Mouse (Mus musculus): Measurements from ENCODE around the gene 2310011J03Rik.
"Not testable (repeated sequence)": the region's sequence is repeated elsewhere in the genome, so short reads cannot be mapped to it uniquely, and the experiment has no call there.

Gene 2310011J03Rik

GRCm38 (mm10) chr10:80320340-80320760 lies at the start of gene 2310011J03Rik:
2310011J03Rik (minus strand) TSS chr10:80320537.
- DNase-seq (ENCODE audit: extremely low read depth, low read depth, low spot score) = no peak

DNA sequence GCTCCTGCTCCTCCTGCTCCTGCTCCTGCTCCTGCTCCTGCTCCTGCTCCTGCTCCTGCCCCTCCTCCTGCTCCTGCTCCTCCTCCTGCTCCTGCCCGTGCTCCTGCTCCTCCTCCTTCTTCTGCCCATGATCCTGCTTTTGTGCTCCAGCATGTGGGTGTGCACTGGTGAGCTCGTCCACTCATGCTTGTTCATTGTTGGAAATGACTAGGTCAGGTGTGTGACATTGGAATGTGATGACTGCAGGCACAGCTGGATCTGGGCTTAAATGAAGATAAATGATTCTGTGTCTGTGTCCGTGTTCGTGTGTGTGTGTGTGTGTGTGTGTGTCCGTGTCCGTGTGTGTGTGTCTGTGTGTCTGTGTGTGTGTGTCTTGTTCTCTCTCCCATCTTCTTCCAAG lies 48.1 kb upstream of the 2310011J03Rik start:
- no peak for DNase-seq (ENCODE audit: extremely low read depth, low read depth, low spot score)

DNA sequence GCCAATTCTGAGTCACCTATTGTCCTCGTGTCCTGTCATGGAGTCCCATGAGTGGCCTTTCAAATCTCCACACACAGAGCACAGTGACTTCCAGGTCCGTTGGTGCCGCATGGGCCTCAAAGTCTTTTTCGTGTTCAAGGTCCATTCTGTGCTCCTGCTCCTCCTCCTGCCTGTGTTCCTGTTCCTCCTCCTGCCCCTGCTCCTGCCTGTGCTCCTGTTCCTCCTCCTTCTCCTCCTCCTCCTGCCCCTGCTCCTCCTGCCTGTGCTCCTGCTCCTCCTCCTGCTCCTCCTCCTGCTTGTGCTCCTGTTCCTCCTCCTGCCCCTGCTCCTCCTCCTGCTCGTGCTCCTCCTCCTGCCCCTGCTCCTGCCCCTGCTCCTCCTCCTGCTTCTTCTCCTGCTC lies 47.6 kb upstream of the 2310011J03Rik start:
- DNase-seq (ENCODE audit: extremely low read depth, low read depth, low spot score) = no peak

- DNase-seq (ENCODE audit: extremely low read depth, low read depth, low spot score) = no peak
Measured at GRCm38 (mm10) chr10:80365736-80366135, 45.4 kb upstream of the 2310011J03Rik start.

- no peak for DNase-seq (ENCODE audit: extremely low read depth, low read depth, low spot score)
Measured at GRCm38 (mm10) chr10:80363734-80364133, 43.4 kb upstream of the 2310011J03Rik start.

DNA sequence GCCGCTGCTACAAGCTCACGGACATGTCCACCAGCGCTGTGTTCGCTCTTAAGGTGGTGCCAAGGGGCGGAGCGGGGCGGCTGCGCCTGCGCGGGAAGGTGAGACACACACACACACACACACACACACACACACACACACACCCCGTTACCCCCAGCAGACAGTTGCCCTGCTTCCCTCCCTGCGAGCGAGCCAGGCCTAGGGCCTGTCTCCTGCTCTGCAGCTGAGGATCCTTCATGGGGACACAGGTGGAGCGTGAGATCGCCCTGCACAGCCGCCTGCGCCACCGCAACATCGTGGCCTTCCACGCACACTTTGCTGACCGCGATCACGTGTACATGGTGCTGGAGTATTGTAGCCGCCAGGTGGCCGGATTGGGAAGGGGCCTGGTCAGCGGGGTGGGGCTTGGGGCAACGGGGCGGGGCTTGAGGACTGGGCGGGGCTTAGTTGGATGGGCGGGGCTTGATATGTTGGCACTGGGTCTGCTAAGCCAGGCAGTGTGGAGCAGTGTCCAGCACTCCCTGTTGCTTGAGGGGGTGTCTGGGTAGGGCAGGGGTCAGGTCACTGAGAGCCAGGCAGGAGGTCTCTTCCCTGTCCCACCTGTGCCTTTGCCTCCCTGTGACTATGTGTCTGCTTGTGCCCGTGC lies 37.8 kb upstream of the 2310011J03Rik start:
- no peak for DNase-seq (ENCODE audit: extremely low read depth, low read depth, low spot score)

GRCm38 (mm10) chr10:80357336-80357735 lies 37.0 kb upstream of the 2310011J03Rik start:
- DNase-seq (ENCODE audit: extremely low read depth, low read depth, low spot score) = no peak

- DNase-seq (ENCODE audit: extremely low read depth, low read depth, low spot score) = no peak
Measured at GRCm38 (mm10) chr10:80356737-80357136, 36.4 kb upstream of the 2310011J03Rik start.

DNA sequence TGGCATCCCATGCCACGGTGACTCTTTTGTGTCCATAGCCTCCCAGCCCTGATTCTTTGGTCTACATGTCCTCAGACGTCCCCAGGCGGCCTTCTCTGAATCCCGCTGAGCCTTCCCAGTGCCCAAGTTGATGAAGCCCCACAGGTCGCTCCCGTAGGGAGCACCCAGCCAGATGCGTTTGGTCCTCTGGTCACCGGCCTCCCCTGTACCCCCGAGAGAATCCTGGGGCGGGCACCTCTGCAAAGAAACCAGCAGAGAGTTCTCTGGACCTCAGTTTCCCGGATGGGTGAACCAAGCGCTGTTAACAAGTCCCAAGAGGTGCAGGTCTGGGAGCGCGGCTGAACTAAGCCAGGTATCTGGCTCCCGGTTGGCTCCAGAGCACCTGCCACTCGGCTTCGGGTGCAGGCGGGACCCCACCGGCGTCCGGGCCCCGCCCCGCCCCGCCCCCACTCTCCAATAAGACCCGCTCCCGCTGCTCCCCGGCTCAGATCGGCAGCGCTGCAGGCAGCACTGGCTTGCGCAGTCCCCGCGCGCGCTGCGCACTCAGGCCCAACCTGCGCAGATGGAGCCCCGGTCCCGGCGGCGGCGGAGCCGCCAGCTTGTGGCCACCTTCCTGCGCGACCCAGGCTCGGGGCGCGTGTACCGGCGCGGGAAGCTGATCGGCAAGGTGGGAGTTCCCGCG lies 35.8 kb upstream of the 2310011J03Rik start, which contains the start of gene Plk5:
TSS of gene Plk5 (plus strand) at position 459 of the 682 bp plus-strand sequence.
- no peak for DNase-seq (ENCODE audit: extremely low read depth, low read depth, low spot score)

GRCm38 (mm10) chr10:80355431-80355830 lies 35.1 kb upstream of the 2310011J03Rik start:
- DNase-seq (ENCODE audit: extremely low read depth, low read depth, low spot score) = no peak

DNA sequence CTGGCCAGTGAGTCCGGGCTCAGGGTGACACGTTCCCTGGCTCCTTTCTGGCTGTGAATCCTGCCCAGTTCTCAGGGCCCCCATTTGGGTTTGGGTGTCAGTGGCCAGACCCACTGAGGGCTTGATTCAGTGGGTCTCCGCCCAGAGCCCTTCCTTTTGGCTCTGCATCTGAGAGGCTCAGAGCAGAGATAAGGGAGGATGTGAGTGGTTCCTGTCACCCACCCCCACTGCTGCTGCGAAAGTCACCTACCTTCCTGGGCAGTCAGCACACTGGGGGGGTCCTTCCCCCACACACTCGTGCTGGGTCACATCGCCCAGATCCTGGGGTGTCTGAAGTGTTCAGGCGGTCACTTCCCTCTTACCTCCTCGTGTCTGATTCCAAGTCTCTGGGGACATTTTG lies 32.4 kb upstream of the 2310011J03Rik start:
- DNase-seq (ENCODE audit: extremely low read depth, low read depth, low spot score) = no peak

GRCm38 (mm10) chr10:80351896-80352295 lies 31.6 kb upstream of the 2310011J03Rik start:
- DNase-seq (ENCODE audit: extremely low read depth, low read depth, low spot score) = no peak

DNA sequence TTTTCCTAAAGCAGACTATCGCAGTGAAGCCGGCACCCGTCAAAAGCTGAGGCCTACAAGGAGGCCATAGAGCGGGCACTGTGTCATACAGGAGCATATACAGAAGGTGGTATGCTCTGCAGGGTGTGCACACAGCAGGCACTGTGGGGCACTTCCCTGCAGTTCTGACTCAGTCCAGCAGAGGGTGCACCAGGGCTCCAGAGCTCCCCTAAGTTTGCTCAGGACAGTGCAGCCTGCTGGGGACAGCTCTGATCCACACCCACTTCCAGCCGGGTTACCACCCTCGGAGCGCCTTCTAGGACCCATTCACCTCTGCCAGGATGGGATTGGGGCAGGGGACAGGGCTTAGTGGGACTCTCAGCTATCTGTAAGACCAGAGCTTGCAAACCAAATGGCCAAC lies 30.0 kb upstream of the 2310011J03Rik start:
- DNase-seq (ENCODE audit: extremely low read depth, low read depth, low spot score) = no peak

DNA sequence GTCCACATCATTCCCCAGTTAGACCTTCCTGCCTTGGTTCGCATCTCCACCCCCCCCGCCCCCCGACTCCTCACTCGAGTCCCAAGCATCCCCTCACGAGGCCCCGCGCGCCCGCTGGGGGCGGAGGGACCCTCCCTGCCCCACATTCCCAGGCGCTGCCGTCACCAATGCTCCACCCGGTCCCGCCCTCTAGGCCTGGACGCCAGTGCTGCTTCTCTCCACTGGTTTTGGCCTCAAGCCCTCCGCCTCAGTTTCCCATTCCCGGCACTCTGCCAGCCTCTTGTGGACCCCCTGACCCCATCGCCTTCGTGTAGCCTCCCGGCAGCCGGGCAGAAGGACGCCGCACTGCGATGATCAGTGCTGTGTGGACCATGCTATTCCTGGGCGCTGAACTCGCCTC lies 28.6 kb upstream of the 2310011J03Rik start:
- no peak for DNase-seq (ENCODE audit: extremely low read depth, low read depth, low spot score)

DNA sequence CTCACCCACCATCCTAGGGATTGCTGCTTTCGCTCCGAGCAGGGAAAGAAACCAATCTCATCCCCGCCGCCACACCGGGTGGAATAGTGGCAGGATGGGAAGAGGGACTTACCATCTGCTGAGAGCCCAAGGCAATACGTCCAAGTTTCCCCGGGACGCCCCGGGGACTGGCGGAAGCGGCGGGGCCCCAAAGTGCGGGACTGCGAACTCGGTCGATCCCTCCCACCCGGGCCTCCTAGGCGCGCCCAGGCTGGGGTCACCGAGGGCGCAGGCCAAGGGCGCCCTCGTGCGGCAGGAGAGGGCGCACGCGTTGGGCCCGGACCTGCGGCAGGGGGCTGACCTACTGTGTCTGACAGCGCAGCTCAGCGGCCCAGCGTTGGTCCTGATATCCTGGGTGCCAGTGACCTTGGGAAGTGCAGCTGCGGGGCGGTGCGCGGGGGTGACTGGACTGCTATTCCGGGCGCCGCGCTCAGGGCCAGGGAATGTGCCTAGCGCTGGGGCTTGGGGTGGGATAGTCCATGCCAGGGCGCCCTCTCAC lies 28.0 kb upstream of the 2310011J03Rik start, which contains the start of gene Adamtsl5:
TSS of gene Adamtsl5 (minus strand) at position 169 of the 538 bp plus-strand sequence.
- DNase-seq (ENCODE audit: extremely low read depth, low read depth, low spot score) = no peak

DNA sequence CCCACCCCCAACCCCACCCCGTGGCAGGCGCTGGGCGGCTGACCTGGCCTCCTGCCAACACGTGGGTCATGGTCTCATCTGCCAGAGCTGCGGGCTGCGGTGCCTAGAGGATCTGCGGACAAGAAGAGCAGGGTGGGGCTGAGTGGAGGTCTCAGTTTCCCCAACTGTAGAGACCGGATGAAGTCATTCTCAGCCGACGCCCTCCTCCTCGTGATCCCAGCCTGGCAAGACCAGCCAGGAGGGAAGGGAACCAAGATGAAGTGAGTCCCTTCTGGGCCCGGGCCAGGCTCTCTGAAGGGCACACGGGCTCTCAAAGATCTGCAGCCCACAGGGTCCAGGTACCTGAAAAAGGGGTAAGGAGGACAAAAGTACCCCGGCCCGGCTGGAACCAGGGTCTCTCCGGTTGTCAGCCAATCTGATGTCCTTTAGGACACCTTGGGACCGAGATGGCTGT lies 27.2 kb upstream of the 2310011J03Rik start:
- no peak for DNase-seq (ENCODE audit: extremely low read depth, low read depth, low spot score)

DNA sequence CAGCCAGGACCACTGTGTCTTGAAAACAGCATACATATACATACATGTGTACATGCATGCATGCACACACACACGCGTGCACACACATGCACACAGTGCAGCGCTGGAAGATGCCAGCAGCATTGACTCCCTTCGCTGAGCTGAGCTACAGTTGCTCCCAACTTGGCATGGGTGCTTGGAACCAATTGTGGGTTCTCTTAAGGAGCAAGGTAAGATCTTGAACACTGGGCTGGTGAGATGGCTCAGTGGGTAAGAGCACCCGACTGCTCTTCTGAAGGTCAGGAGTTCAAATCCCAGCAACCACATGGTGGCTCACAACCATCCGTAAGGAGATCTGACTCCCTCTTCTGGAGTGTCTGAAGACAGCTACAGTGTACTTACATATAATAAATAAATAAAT lies 25.6 kb upstream of the 2310011J03Rik start:
- DNase-seq (ENCODE audit: extremely low read depth, low read depth, low spot score) = not testable (repeated sequence)

GRCm38 (mm10) chr10:80345122-80345521 lies 24.8 kb upstream of the 2310011J03Rik start:
- DNase-seq (ENCODE audit: extremely low read depth, low read depth, low spot score) = no peak

DNA sequence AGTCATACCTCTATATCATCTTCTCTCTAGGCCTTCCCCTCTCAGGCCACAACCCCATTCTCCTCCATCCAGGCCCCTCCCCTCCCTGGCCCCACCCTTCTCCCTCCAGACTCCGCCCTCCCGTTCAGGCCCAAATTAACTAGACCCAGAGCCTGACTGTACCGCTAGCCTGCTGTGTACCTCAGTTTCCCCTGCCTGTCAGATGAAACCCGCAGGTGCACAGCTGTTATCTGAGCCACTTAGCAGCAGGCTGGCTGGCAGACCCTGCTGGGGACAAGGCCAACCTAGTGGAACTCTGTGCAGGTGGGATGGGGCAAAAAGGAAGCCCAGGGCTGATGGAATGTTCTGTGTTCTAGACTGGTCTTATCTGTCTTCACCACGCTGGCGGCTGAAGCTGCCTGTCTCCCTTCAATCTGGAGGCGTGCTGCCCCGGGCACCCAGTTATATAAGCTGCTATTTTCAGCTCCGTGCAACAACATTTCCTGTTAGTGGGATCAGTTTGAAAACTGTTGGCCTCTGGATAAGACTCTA lies 23.9 kb upstream of the 2310011J03Rik start:
- DNase-seq (ENCODE audit: extremely low read depth, low read depth, low spot score) = no peak

DNA sequence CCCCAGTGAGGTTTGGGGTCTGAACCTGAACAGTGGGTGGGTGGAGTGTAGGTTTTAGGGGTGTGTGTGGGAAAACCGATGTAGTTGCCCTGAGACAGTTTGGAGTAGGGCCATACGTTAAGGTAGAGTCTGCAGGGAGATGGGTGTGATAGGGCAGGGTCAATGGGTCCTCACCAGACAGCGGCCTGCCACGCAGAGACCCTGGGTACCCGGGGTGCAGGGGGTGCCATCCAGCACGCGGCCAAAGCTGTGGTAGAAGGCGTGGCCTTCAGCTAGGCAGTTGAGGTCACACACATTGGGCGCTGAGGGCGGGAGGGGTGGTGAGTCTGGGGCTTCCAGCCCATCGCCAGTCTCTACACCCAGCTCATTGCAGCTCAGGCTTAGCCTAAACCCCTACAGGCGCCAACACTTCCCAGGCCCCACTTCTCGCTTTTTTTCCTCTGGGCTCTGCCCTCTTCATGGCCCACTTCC lies 23.1 kb upstream of the 2310011J03Rik start:
- DNase-seq (ENCODE audit: extremely low read depth, low read depth, low spot score) = no peak

GRCm38 (mm10) chr10:80342749-80343424 lies 22.6 kb upstream of the 2310011J03Rik start:
- DNase-seq (ENCODE audit: extremely low read depth, low read depth, low spot score) = no peak

Data from fat pad, adult 2 months (tissue).